Mouse (Mus musculus) liver, embryonic 12.5 days (tissue): ENCODE data around the gene Cldnd1. TPM values are rescaled to one million over a fixed set of nuclear protein-coding genes. Genes with fewer than 3 reads are reported as not detected.

ENCODE experiments used
- ATAC-seq: fragments of 200-750 bp; cut with Nextera tagmentation; 2 replicates; pipeline ENCODE4 v1.8.0; 2017; ENCODE audit warnings: moderate number of reproducible peaks, mild to moderate bottlenecking, moderate library complexity
- H3K27ac ChIP-seq: fragments of 300-500 bp; sonication (generic); 2 replicates; pipeline ENCODE4 v1.5.1; 2016; ENCODE audit warnings: mild to moderate bottlenecking
- H3K27me3 ChIP-seq: fragments of 300-500 bp; sonication (generic); replicated peaks from 2 replicates; pipeline ENCODE4 v1.6.1; 2016; ENCODE audit warnings: mild to moderate bottlenecking, moderate library complexity
- H3K36me3 ChIP-seq: fragments of 300-500 bp; sonication (generic); 2 replicates; pipeline ENCODE4 v1.6.1; 2016; ENCODE audit warnings: mild to moderate bottlenecking, moderate library complexity
- H3K4me1 ChIP-seq: fragments of 300-500 bp; sonication (generic); 2 replicates; pipeline ENCODE4 v1.6.1; 2016
- H3K4me2 ChIP-seq: fragments of 300-500 bp; sonication (generic); 2 replicates; pipeline ENCODE4 v1.6.1; 2016; ENCODE audit warnings: mild to moderate bottlenecking, moderate library complexity
- H3K4me3 ChIP-seq: fragments of 300-500 bp; sonication (generic); 2 replicates; pipeline ENCODE4 v1.5.1; 2016; ENCODE audit warnings: mild to moderate bottlenecking, moderate library complexity
- H3K9ac ChIP-seq: fragments of 300-500 bp; sonication (generic); 2 replicates; pipeline ENCODE4 v1.6.1; 2016; ENCODE audit warnings: mild to moderate bottlenecking, moderate library complexity
- H3K9me3 ChIP-seq: fragments of 300-500 bp; sonication (generic); replicated peaks from 2 replicates; pipeline ENCODE4 v1.6.1; 2016; ENCODE audit warnings: mild to moderate bottlenecking, moderate library complexity
- WGBS: fragments of 180-500 bp; shearing (Covaris S2); methylation state at CpG from one replicate; pipeline ENCODE4 v1.1.7; 2016; ENCODE audit not compliant: insufficient replicate concordance; 5-methylcytosine and 5-hydroxymethylcytosine counted together
- polyA plus RNA-seq: library from polyadenylated mRNA; unstranded; fragments of >200 nt; fragmentation: Nextera tagmentation; extraction: Ambion mirVana; gene quantifications from 2 replicates; pipeline ENCODE4 v1.2.1, GENCODE M21; 2016

The Cldnd1 gene
- polyA plus RNA-seq, 1 experiment from 2014 or later, result 41.8 TPM

DNA sequence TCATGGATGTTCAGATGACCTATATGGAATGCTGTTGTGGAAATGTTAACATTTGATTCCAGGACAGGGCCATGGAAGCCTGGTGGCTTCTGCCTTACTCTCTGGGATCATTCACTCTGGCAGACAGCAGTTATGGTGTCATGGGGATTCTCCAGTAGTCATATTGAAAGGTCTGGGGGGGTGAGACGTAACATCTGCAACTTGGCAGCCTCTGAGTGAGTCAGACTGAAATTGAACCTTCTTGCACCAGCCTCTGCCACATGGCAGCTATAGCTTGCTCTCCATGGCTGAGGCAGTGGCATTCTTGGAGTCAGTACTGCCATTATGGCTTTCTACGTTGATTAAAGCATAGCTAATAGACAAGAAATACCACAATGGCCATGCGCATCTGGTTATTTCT lies 30.9 kb upstream of the Cldnd1 start:
- Histone ChIP-seq H3K27me3 (no peaks in the 10 kb centered on the region; the same call in 1 of the 2 replicates), H3K27ac (no peak overlapping the region), H3K4me2 (no peak overlapping the region), H3K36me3 (no peaks in the 10 kb centered on the region), H3K4me3 (no peak overlapping the region), H3K9me3 (no peaks in the 10 kb centered on the region), H3K9ac (no peak overlapping the region), H3K4me1 (no peaks in the 10 kb centered on the region)
- no peak for ATAC-seq
- 80% methylated on average over 3 of the region's 3 CpGs for WGBS

GRCm38 (mm10) chr16:58697261-58697660 lies 30.4 kb upstream of the Cldnd1 start:
- H3K4me3 ChIP-seq, result no peak overlapping the region
- no peaks in the 10 kb centered on the region; the same call in 1 of the 2 replicates for H3K27me3 ChIP-seq
- no peaks in the 10 kb centered on the region for H3K4me1 ChIP-seq
- H3K9ac ChIP-seq, result no peak overlapping the region
- 83% methylated on average over 1 of the region's 1 CpGs for WGBS
- no peak overlapping the region for H3K27ac ChIP-seq
- no peak for ATAC-seq
- no peaks in the 10 kb centered on the region for H3K9me3 ChIP-seq
- H3K36me3 ChIP-seq, result no peaks in the 10 kb centered on the region
- H3K4me2 ChIP-seq, result no peak overlapping the region

DNA sequence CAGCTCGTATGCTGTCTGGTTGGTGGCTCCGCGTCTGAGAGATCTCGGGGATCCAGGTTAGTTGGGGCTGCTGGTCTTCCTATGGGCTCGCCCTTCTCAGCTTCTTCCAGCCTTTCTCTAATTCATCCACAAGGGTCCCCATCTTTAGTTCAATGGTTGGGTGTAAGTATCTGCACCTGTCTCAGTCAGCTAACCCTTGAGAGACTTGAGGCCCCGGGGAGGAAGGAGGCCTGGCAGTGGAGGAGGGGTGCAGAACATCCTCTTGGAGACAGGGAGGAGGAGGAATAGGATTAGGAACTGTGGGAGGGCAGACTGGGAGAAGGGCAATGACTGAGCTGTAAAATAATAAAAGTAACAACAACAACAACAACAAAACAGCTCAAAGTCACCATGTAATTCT lies 27.5 kb upstream of the Cldnd1 start:
- no peak for ATAC-seq
- H3K27me3 ChIP-seq, result peaks cover 6% of the 10 kb centered on the region
- H3K4me3 ChIP-seq, result no peak overlapping the region
- WGBS, result 64% methylated on average over 6 of the region's 6 CpGs
- H3K27ac ChIP-seq, result no peak overlapping the region
- 0 out of 2 replicates have a peak, but pooled peaks cover 5% of the 10 kb centered on the region for H3K4me1 ChIP-seq
- H3K4me2 ChIP-seq, result no peak overlapping the region
- no peaks in the 10 kb centered on the region for H3K36me3 ChIP-seq
- no peak overlapping the region for H3K9ac ChIP-seq
- H3K9me3 ChIP-seq, result no peaks in the 10 kb centered on the region

GRCm38 (mm10) chr16:58700816-58701424 lies 26.8 kb upstream of the Cldnd1 start:
- no peak overlapping the region for H3K4me3 ChIP-seq
- H3K9ac ChIP-seq, result no peak overlapping the region
- peaks cover 6% of the 10 kb centered on the region for H3K27me3 ChIP-seq
- no peak for ATAC-seq
- 0 out of 2 replicates have a peak, but pooled peaks cover 5% of the 10 kb centered on the region for H3K4me1 ChIP-seq
- H3K4me2 ChIP-seq, result no peak overlapping the region
- H3K36me3 ChIP-seq, result no peaks in the 10 kb centered on the region
- no peak overlapping the region for H3K27ac ChIP-seq
- H3K9me3 ChIP-seq, result no peaks in the 10 kb centered on the region
- 70% methylated on average over 12 of the region's 12 CpGs for WGBS

GRCm38 (mm10) chr16:58701779-58702178 lies 25.9 kb upstream of the Cldnd1 start:
- no peak overlapping the region for H3K9ac ChIP-seq
- no peaks in the 10 kb centered on the region for H3K36me3 ChIP-seq
- H3K4me1 ChIP-seq, result 0 out of 2 replicates have a peak, but pooled peaks cover 5% of the 10 kb centered on the region
- WGBS, result 44% methylated on average over 6 of the region's 6 CpGs
- ATAC-seq, result no peak
- no peak overlapping the region for H3K4me2 ChIP-seq
- no peaks in the 10 kb centered on the region for H3K9me3 ChIP-seq
- no peak overlapping the region for H3K27ac ChIP-seq
- H3K4me3 ChIP-seq, result no peak overlapping the region
- H3K27me3 ChIP-seq, result peaks cover 6% of the 10 kb centered on the region

DNA sequence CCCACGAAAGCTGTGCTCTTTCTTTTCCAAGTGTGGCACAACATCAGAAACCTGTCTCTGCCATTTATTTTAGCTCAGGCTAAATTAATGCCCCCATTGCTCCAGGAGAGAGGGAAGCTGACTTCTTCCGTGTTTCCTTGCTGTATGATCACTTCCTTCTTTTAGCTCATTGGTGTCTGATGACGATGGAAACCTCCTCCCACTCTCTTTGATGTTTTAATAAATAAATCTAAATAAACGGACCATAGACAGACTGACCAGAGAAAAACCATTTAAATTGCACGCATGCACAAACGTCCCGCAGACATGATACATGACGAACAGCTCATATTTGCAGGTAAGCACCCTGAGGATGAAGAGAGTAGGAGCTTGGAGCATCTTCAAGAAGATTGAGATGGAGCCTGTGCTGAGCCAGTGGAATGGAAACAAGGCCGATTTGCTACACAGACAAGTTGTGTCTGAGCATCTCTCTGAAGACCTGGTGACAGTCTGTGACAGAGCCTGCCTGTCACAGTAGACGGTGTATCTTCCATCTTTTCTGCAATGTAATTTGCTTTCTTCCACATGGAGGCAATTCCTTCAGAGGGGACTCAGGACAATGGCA lies 25.3 kb upstream of the Cldnd1 start:
- Histone ChIP-seq H3K4me2 (no peak overlapping the region), H3K9ac (no peak overlapping the region), H3K27me3 (peaks cover 6% of the 10 kb centered on the region), H3K36me3 (no peaks in the 10 kb centered on the region), H3K4me1 (0 out of 2 replicates have a peak, but pooled peaks cover 5% of the 10 kb centered on the region), H3K27ac (no peak overlapping the region), H3K4me3 (no peak overlapping the region), H3K9me3 (no peaks in the 10 kb centered on the region)
- no peak for ATAC-seq
- 62% methylated on average over 10 of the region's 10 CpGs for WGBS

DNA sequence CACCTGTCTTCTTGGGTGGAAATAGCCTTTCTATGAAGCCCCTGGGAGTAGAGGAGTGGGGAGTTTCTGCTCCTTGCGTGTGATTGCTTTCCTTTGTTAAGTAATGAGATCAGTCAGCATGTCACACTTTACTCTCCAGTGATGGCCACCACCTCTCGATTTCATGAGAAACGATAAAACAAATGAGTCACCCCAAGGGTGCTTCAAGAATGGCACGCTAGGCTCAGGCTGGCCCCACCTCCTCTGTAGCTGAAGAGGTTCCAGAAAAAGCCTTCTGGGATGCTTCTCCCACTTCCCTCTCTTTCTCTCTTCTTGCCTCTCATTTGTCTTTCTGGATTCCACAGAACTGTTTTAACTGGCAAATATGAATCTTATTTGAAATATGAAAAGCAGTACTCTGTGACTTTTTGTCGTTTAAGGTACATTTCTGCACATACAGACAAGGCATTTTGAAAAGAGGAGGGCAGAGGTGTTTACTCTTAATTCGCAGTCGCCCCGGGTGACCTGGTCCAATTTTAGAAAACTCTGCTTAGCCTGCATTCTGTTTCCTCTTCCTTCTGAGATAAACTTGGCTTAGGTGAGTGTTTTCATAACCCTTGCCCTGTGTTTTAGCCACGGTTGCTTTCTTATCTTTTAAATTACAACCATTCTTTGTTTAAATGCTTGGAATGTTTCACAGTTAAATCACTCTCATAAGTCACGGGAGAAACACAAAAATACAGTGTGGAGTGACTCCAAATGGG lies 24.2 kb upstream of the Cldnd1 start:
- H3K4me3 ChIP-seq, result no peak overlapping the region
- H3K27me3 ChIP-seq, result peaks cover 6% of the 10 kb centered on the region
- WGBS, result 26% methylated on average over 10 of the region's 10 CpGs
- H3K9ac ChIP-seq, result no peak overlapping the region
- H3K4me1 ChIP-seq, result 0 out of 2 replicates have a peak, but pooled peaks cover 5% of the 10 kb centered on the region
- H3K27ac ChIP-seq, result no peak overlapping the region
- H3K4me2 ChIP-seq, result no peak overlapping the region
- no peaks in the 10 kb centered on the region for H3K9me3 ChIP-seq
- H3K36me3 ChIP-seq, result no peaks in the 10 kb centered on the region
- no peak for ATAC-seq

DNA sequence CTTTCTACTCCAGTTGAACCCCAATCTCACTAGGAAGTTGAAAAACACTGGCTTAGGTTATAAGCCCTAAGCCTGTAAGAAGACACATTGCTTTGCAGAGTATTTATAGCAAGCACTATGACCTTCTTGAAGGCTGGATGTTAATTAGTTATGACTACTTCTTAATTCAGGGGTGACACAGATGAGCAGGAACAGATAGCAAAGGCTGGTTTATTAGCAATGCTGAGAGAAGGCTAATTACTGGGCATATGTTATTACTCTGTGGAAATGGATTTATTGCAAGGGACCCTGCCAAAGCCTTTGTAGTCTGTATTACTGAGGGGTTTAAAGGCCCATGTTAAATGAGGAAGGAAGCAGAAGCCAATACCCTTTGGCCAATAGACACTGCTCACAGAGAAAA lies 22.7 kb upstream of the Cldnd1 start:
- Histone ChIP-seq H3K4me2 (no peak overlapping the region), H3K4me3 (no peak overlapping the region), H3K27ac (no peak overlapping the region), H3K36me3 (no peaks in the 10 kb centered on the region), H3K9ac (no peak overlapping the region), H3K4me1 (peaks cover 10% of the 10 kb centered on the region; the same call in 1 of the 2 replicates), H3K9me3 (no peaks in the 10 kb centered on the region), H3K27me3 (peaks cover 6% of the 10 kb centered on the region)
- ATAC-seq, result no peak

DNA sequence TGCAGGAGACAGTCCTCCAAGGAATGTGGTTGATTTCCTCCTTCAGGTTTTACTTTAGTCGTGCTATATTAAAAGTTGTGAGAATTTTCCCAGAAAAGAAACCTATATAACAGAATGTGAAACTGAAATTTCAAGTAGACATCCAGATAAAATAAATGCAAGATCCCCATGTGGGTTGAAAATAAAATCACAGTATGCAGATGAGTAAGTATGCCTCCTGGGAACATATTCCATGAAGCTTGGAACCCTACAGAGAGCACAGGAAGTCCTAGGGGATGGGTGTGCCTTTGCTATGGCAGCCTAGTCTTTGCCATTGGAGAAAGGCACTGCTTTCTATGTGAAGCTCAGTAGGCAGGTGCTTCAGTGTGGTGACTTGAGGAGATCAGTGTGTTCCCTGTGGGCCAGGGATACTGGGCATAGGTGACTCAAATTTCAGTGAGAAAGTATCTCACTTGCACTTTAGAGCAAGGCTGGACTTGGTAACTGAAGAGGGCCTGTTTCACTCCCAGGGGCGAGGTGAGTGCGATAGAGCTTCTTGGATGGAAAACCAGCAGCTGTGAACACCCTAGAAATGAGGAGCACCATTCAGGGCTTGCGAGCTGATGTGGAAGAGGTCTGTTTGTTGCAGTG lies 20.3 kb upstream of the Cldnd1 start:
- ATAC-seq, result no peak
- Histone ChIP-seq H3K4me3 (no peak overlapping the region), H3K9me3 (no peaks in the 10 kb centered on the region), H3K4me2 (no peak overlapping the region), H3K4me1 (peaks cover 10% of the 10 kb centered on the region; the same call in 1 of the 2 replicates), H3K27me3 (peaks cover 5% of the 10 kb centered on the region; the same call in 1 of the 2 replicates), H3K36me3 (no peaks in the 10 kb centered on the region), H3K9ac (no peak overlapping the region), H3K27ac (no peak overlapping the region)
- 72% methylated on average over 4 of the region's 4 CpGs for WGBS

DNA sequence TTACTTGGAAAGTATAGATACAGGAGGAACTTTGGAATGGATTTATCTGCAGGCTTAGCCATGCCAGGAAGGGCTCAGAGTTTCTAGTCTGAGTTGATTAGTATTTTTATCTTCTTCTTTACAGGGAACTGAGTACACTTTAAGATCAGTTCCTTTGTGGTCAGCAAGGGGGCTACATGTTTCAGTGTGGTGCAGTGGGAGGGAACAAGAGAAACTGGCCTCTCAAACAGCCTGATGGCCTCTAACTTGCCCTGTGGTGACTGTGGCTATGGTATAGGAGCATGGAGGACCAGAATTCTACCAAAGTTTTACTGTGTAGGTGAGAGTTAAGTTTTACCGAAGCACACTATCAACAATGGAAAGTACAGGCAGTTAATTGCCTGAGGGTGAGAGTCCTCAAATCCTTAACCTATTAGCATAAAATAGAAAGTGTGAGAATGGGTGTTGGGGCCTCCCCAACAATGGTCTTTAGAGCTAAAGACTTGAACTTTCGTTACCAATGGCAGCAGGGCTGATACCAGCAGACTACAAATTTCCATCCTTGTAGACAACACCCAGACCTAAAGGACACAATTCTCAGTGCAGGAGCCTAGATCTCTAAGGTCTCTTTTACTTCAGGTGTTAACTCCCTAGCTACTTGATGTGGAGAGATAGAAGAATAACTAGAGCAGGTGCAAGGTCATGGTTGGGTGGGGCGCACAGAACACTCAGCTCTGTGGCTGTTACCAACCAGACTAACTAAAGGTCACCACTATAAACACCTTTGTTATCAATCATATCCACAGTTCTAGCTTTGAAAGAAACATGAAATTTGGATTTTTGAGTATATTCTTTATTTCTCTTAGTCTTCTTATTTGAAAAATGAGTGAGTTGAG lies 18.9 kb upstream of the Cldnd1 start:
- WGBS, result 75% methylated on average over 3 of the region's 3 CpGs
- Histone ChIP-seq H3K4me2 (no peak overlapping the region), H3K9me3 (no peaks in the 10 kb centered on the region), H3K36me3 (no peaks in the 10 kb centered on the region), H3K4me3 (no peak overlapping the region), H3K4me1 (peaks cover 5% of the 10 kb centered on the region; the same call in 1 of the 2 replicates), H3K9ac (no peak overlapping the region), H3K27me3 (no peaks in the 10 kb centered on the region), H3K27ac (no peak overlapping the region)
- ATAC-seq, result no peak

GRCm38 (mm10) chr16:58709536-58709935 lies 18.2 kb upstream of the Cldnd1 start:
- 68% methylated on average over 4 of the region's 4 CpGs for WGBS
- no peak overlapping the region for H3K27ac ChIP-seq
- H3K36me3 ChIP-seq, result no peaks in the 10 kb centered on the region
- no peaks in the 10 kb centered on the region for H3K9me3 ChIP-seq
- no peak overlapping the region for H3K4me2 ChIP-seq
- no peak for ATAC-seq
- H3K9ac ChIP-seq, result no peak overlapping the region
- peaks cover 5% of the 10 kb centered on the region; the same call in 1 of the 2 replicates for H3K4me1 ChIP-seq
- no peak overlapping the region for H3K4me3 ChIP-seq
- H3K27me3 ChIP-seq, result no peaks in the 10 kb centered on the region
